Mouse (Mus musculus): ENCODE measurements around the gene 9130019O22Rik. TPM values are rescaled to one million over a fixed set of nuclear protein-coding genes. Genes with fewer than 3 reads are reported as not detected.
"Not testable (repeated sequence)": the region's sequence is repeated elsewhere in the genome, so short reads cannot be mapped to it uniquely, and the experiment has no call there.

Gene 9130019O22Rik
- polyA plus RNA-seq, 1 experiment, result 0.32 TPM

DNA sequence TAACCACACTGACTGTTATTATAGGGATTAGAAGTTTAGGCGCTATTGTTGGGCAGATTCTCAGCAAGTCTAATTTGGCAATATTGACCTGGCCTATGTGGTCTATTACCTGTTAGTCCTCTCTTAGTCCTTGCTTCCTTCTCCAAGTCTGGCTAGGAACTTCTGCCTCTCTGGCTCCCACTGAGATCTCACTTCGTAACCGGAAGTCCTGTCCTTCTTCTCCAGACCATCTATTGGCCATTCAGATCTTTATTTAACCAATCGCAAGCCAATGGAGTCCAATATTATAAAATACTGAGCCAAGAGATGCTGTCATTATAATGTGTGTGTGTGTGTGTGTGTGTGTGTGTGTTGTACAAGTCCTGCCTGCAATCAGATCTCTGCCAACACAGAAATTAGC is 22.8 kb downstream of the 9130019O22Rik start:
- Histone ChIP-seq H3ac (ENCODE audit: control insufficient read depth, insufficient read length, low read depth) (no peak overlapping the region), H3K79me2 (ENCODE audit: control insufficient read depth, insufficient read depth) (no peaks in the 10 kb centered on the region), H3K36me3 (ENCODE audit: control insufficient read depth, insufficient read depth) (no peaks in the 10 kb centered on the region)

GRCm38 (mm10) chr7:127363475-127363921 is 23.5 kb downstream of the 9130019O22Rik start:
- TF ChIP-seq USF1 (IDR thresholded peaks at IDR 0.05; ENCODE audit: low read depth) (no peak), CEBPB (IDR thresholded peaks at IDR 0.05; ENCODE audit: low read depth) (no peak), CTCF (IDR thresholded peaks at IDR 0.05; ENCODE audit: control insufficient read depth, insufficient read depth, insufficient read length) (no peak), MAX (IDR thresholded peaks at IDR 0.05) (no peak), FOSL1 (IDR thresholded peaks at IDR 0.05; ENCODE audit: insufficient read depth, low read length, poor library complexity, severe bottlenecking) (no peak), MYOD1 (IDR thresholded peaks at IDR 0.05; ENCODE audit: control insufficient read depth, insufficient read length, low read depth) (no peak), MYOG (IDR thresholded peaks at IDR 0.05; ENCODE audit: control insufficient read depth, extremely low read depth, insufficient read length) (no peak)
- Histone ChIP-seq H3K4me3 (ENCODE audit: insufficient read depth, poor library complexity, severe bottlenecking) (no peak overlapping the region), H3K79me2 (ENCODE audit: control insufficient read depth, insufficient read depth) (no peaks in the 10 kb centered on the region), H3ac (ENCODE audit: control insufficient read depth, insufficient read length, low read depth) (no peak overlapping the region), H3K36me3 (ENCODE audit: control insufficient read depth, insufficient read depth) (no peaks in the 10 kb centered on the region), H3K79me3 (ENCODE audit: low read depth) (no peaks in the 10 kb centered on the region), H3K27me3 (ENCODE audit: control insufficient read depth, insufficient read depth, insufficient read length) (peaks cover 4% of the 10 kb centered on the region)

More for the DNA sequence above, 22.8 kb downstream of the 9130019O22Rik start:
- no peak overlapping the region for H3K4me3 ChIP-seq (ENCODE audit: insufficient read depth, poor library complexity, severe bottlenecking)
- no peak for TF ChIP-seq MYOD1 (IDR thresholded peaks at IDR 0.05; ENCODE audit: control insufficient read depth, insufficient read length, low read depth)
- TF ChIP-seq CEBPB (IDR thresholded peaks at IDR 0.05; ENCODE audit: low read depth), result no peak
- no peak for TF ChIP-seq FOSL1 (IDR thresholded peaks at IDR 0.05; ENCODE audit: insufficient read depth, low read length, poor library complexity, severe bottlenecking)
- peaks cover 4% of the 10 kb centered on the region for H3K27me3 ChIP-seq (ENCODE audit: control insufficient read depth, insufficient read depth, insufficient read length)
- H3K79me3 ChIP-seq (ENCODE audit: low read depth), result no peaks in the 10 kb centered on the region

- H3ac ChIP-seq (ENCODE audit: control insufficient read depth, insufficient read length, low read depth); H3K4me3 ChIP-seq (ENCODE audit: insufficient read depth, poor library complexity, severe bottlenecking); H3K27me3 ChIP-seq (ENCODE audit: control insufficient read depth, insufficient read depth, insufficient read length); H3K36me3 ChIP-seq (ENCODE audit: control insufficient read depth, insufficient read depth); H3K79me2 ChIP-seq (ENCODE audit: control insufficient read depth, insufficient read depth); H3K79me3 ChIP-seq (ENCODE audit: low read depth): not testable (repeated sequence)
These were observed 24.5 kb downstream of the 9130019O22Rik start for GRCm38 (mm10) chr7:127362418-127362817.

- no peak for TF ChIP-seq MYOG (IDR thresholded peaks at IDR 0.05; ENCODE audit: control insufficient read depth, extremely low read depth, insufficient read length)
- no peak for TF ChIP-seq MYOD1 (IDR thresholded peaks at IDR 0.05; ENCODE audit: control insufficient read depth, insufficient read length, low read depth)
- no peak for TF ChIP-seq FOSL1 (IDR thresholded peaks at IDR 0.05; ENCODE audit: insufficient read depth, low read length, poor library complexity, severe bottlenecking)
- TF ChIP-seq MAX (IDR thresholded peaks at IDR 0.05), result no peak
- no peak for TF ChIP-seq CTCF (IDR thresholded peaks at IDR 0.05; ENCODE audit: control insufficient read depth, insufficient read depth, insufficient read length)
- TF ChIP-seq CEBPB (IDR thresholded peaks at IDR 0.05; ENCODE audit: low read depth), result no peak
- TF ChIP-seq USF1 (IDR thresholded peaks at IDR 0.05; ENCODE audit: low read depth), result no peak
- no peak overlapping the region for H3K4me3 ChIP-seq (ENCODE audit: insufficient read depth, poor library complexity, severe bottlenecking)
- H3K79me2 ChIP-seq (ENCODE audit: control insufficient read depth, insufficient read depth), result no peaks in the 10 kb centered on the region
- peaks cover 10% of the 10 kb centered on the region for H3K27me3 ChIP-seq (ENCODE audit: control insufficient read depth, insufficient read depth, insufficient read length)
- no peak overlapping the region for H3ac ChIP-seq (ENCODE audit: control insufficient read depth, insufficient read length, low read depth)
- no peaks in the 10 kb centered on the region for H3K36me3 ChIP-seq (ENCODE audit: control insufficient read depth, insufficient read depth)
- H3K79me3 ChIP-seq (ENCODE audit: low read depth), result no peaks in the 10 kb centered on the region
These were observed 25.5 kb downstream of the 9130019O22Rik start for GRCm38 (mm10) chr7:127361449-127361848.

GRCm38 (mm10) chr7:127360265-127360664 is 26.7 kb downstream of the 9130019O22Rik start:
- H3K79me3 ChIP-seq (ENCODE audit: low read depth), result no peaks in the 10 kb centered on the region
- H3K36me3 ChIP-seq (ENCODE audit: control insufficient read depth, insufficient read depth), result no peaks in the 10 kb centered on the region
- peaks cover 10% of the 10 kb centered on the region for H3K27me3 ChIP-seq (ENCODE audit: control insufficient read depth, insufficient read depth, insufficient read length)
- no peaks in the 10 kb centered on the region for H3K79me2 ChIP-seq (ENCODE audit: control insufficient read depth, insufficient read depth)
- no peak for TF ChIP-seq MYOD1 (IDR thresholded peaks at IDR 0.05; ENCODE audit: control insufficient read depth, insufficient read length, low read depth)
- no peak for TF ChIP-seq MYOG (IDR thresholded peaks at IDR 0.05; ENCODE audit: control insufficient read depth, extremely low read depth, insufficient read length)
- TF ChIP-seq FOSL1 (IDR thresholded peaks at IDR 0.05; ENCODE audit: insufficient read depth, low read length, poor library complexity, severe bottlenecking), result no peak
- TF ChIP-seq MAX (IDR thresholded peaks at IDR 0.05), result no peak
- TF ChIP-seq CTCF (IDR thresholded peaks at IDR 0.05; ENCODE audit: control insufficient read depth, insufficient read depth, insufficient read length), result no peak
- TF ChIP-seq CEBPB (IDR thresholded peaks at IDR 0.05; ENCODE audit: low read depth), result no peak
- no peak for TF ChIP-seq USF1 (IDR thresholded peaks at IDR 0.05; ENCODE audit: low read depth)
- H3K4me3 ChIP-seq (ENCODE audit: insufficient read depth, poor library complexity, severe bottlenecking), result no peak overlapping the region
- H3ac ChIP-seq (ENCODE audit: control insufficient read depth, insufficient read length, low read depth), result no peak overlapping the region

DNA sequence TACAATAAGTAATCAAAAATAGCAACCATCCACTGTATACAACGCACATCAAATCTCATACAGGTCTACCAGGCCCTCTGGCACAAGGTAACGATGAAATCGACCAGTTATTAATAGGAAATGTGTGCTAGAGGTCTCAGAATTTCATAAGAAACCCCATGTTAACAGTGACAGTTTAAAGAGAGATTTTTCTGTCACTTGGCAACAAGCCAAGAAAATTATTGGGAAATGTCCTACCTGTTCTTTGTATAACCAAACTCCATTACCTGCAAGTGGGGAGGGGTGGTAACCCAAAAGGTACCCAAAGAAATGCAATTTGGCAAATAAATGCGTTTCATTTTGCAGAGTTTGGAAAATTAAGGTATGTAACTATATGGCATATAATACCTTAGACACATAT is 28.5 kb downstream of the 9130019O22Rik start:
- Histone ChIP-seq H3K27me3 (ENCODE audit: control insufficient read depth, insufficient read depth, insufficient read length) (peaks cover 10% of the 10 kb centered on the region), H3K79me3 (ENCODE audit: low read depth) (no peaks in the 10 kb centered on the region), H3ac (ENCODE audit: control insufficient read depth, insufficient read length, low read depth) (no peak overlapping the region), H3K79me2 (ENCODE audit: control insufficient read depth, insufficient read depth) (no peaks in the 10 kb centered on the region), H3K4me3 (ENCODE audit: insufficient read depth, poor library complexity, severe bottlenecking) (no peak overlapping the region), H3K36me3 (ENCODE audit: control insufficient read depth, insufficient read depth) (no peaks in the 10 kb centered on the region)
- no peak for TF ChIP-seq USF1 (IDR thresholded peaks at IDR 0.05; ENCODE audit: low read depth)
- no peak for TF ChIP-seq CEBPB (IDR thresholded peaks at IDR 0.05; ENCODE audit: low read depth)
- no peak for TF ChIP-seq MAX (IDR thresholded peaks at IDR 0.05)
- no peak for TF ChIP-seq CTCF (IDR thresholded peaks at IDR 0.05; ENCODE audit: control insufficient read depth, insufficient read depth, insufficient read length)
- no peak for TF ChIP-seq MYOD1 (IDR thresholded peaks at IDR 0.05; ENCODE audit: control insufficient read depth, insufficient read length, low read depth)
- TF ChIP-seq FOSL1 (IDR thresholded peaks at IDR 0.05; ENCODE audit: insufficient read depth, low read length, poor library complexity, severe bottlenecking), result no peak
- TF ChIP-seq MYOG (IDR thresholded peaks at IDR 0.05; ENCODE audit: control insufficient read depth, extremely low read depth, insufficient read length), result no peak
